Mouse (Mus musculus): ENCODE measurements at regions not wholly inside any gene's neighbourhood (a gene's known extent, or its start where the extent isn't known, plus 50 kb on each side); places are given as distances from the start of the nearest gene placed in this dataset.

DNA sequence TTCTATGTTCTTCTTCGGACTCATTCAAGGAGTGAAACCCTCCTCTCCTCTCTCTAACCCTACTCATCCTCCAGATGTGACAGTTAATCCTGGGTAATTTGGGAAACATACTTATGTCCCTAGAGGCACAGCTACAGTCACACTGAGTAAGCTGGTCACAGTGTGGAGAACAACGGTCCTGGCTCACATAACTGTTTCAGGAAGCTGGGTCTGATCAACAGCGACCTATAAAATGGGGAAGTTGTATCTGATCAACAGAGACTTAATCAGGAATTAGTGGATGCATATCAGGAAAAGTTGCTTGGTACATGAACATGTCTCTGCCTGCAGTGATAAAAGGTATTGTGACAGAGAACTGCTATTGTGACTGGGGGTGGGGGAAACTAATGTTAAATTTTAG is 142.0 kb upstream of the Pou1f1 start:
- TF ChIP-seq HCFC1 (IDR thresholded peaks at IDR 0.05; ENCODE audit: borderline replicate concordance, insufficient read depth, low read length) (no peak), MAFK (IDR thresholded peaks at IDR 0.05; ENCODE audit: insufficient read depth, low read depth, low read length) (no peak)

Data from ES-E14 (cell line).